Mouse (Mus musculus): ENCODE results near the gene Tctex1d4. TPM values are rescaled to one million over a fixed set of nuclear protein-coding genes. Genes with fewer than 3 reads are reported as not detected.

The Tctex1d4 gene
- not detected in 2 replicates for total RNA-seq (2014; rRNA removed; ENCODE audit: low replicate concordance)
- 1.3 TPM in 1 of 2 replicates, not detected in the other for polyA plus RNA-seq (2015; fragmentation: Nextera tagmentation; extraction: Ambion mirVana)

GRCm38 (mm10) chr4:117126675-117127290, at the start of gene Tctex1d4:
TSS of gene Tctex1d4 (plus strand) at chr4:117126794.
- DNase-seq (ENCODE audit: low spot score) (no peak), ATAC-seq (ENCODE audit: insufficient read depth, low read depth) (no peak)
- Histone ChIP-seq H3K27ac (ENCODE audit: low read depth) (peak within 1 kb of the TSS; percentile 97), H3K4me1 (ENCODE audit: control insufficient read depth, insufficient read depth) (0 out of 2 replicates have a peak, but pooled peaks cover 6% of the 10 kb centered on the region), H3K4me2 (ENCODE audit: low read depth, low read length) (peak within 1 kb of the TSS; percentile 31), H3K4me3 (ENCODE audit: low read depth, low read length) (no peak within 1 kb of the TSS), H3K9ac (replicated peaks; ENCODE audit: low read depth, low read length) (peak within 1 kb of the TSS; percentile 31), H3K27me3 (ENCODE audit: control insufficient read depth, insufficient read depth, low read length) (no peaks in the 10 kb centered on the region), H3K36me3 (replicated peaks; ENCODE audit: control insufficient read depth, insufficient read depth, low read length) (0 out of 2 replicates have a peak, but pooled peaks cover 8% of the 10 kb centered on the region), H3K9me3 (replicated peaks; ENCODE audit: control insufficient read depth, low read length) (no peaks in the 10 kb centered on the region)
- TF ChIP-seq EP300 (IDR thresholded peaks at IDR 0.05; ENCODE audit: low read depth) (no peak), CTCF (IDR thresholded peaks at IDR 0.05; ENCODE audit: low read depth) (no peak)
- 72% methylated on average over 9 of the region's 9 CpGs for WGBS

GRCm38 (mm10) chr4:117087948-117088640, 38.5 kb upstream of the Tctex1d4 start:
- DNase-seq (ENCODE audit: low spot score) (no peak), ATAC-seq (ENCODE audit: insufficient read depth, low read depth) (no peak)
- Histone ChIP-seq H3K4me1 (ENCODE audit: control insufficient read depth, insufficient read depth) (no peaks in the 10 kb centered on the region), H3K27ac (ENCODE audit: low read depth) (no peak overlapping the region), H3K4me2 (ENCODE audit: low read depth, low read length) (no peak overlapping the region), H3K9ac (replicated peaks; ENCODE audit: low read depth, low read length) (no peak overlapping the region), H3K27me3 (ENCODE audit: control insufficient read depth, insufficient read depth, low read length) (no peaks in the 10 kb centered on the region), H3K4me3 (ENCODE audit: low read depth, low read length) (no peak overlapping the region), H3K9me3 (replicated peaks; ENCODE audit: control insufficient read depth, low read length) (no peaks in the 10 kb centered on the region), H3K36me3 (replicated peaks; ENCODE audit: control insufficient read depth, insufficient read depth, low read length) (peaks cover 17% of the 10 kb centered on the region; the same call in 1 of the 2 replicates)
- TF ChIP-seq CTCF (IDR thresholded peaks at IDR 0.05; ENCODE audit: low read depth) (no peak), EP300 (IDR thresholded peaks at IDR 0.05; ENCODE audit: low read depth) (no peak)
- WGBS, result 69% methylated on average over 7 of the region's 7 CpGs

- Histone ChIP-seq H3K36me3 (replicated peaks; ENCODE audit: control insufficient read depth, insufficient read depth, low read length) (peaks cover 17% of the 10 kb centered on the region; the same call in 1 of the 2 replicates), H3K4me1 (ENCODE audit: control insufficient read depth, insufficient read depth) (0 out of 2 replicates have a peak, but pooled peaks cover 3% of the 10 kb centered on the region), H3K27me3 (ENCODE audit: control insufficient read depth, insufficient read depth, low read length) (peaks cover 3% of the 10 kb centered on the region; the same call in 1 of the 2 replicates), H3K4me3 (ENCODE audit: low read depth, low read length) (no peak overlapping the region), H3K9ac (replicated peaks; ENCODE audit: low read depth, low read length) (no peak overlapping the region), H3K9me3 (replicated peaks; ENCODE audit: control insufficient read depth, low read length) (no peaks in the 10 kb centered on the region), H3K27ac (ENCODE audit: low read depth) (no peak overlapping the region), H3K4me2 (ENCODE audit: low read depth, low read length) (no peak overlapping the region)
- ATAC-seq (ENCODE audit: insufficient read depth, low read depth) (no peak), DNase-seq (ENCODE audit: low spot score) (no peak)
- 75% methylated on average over 7 of the region's 7 CpGs for WGBS
- TF ChIP-seq EP300 (IDR thresholded peaks at IDR 0.05; ENCODE audit: low read depth), result no peak
- no peak for TF ChIP-seq CTCF (IDR thresholded peaks at IDR 0.05; ENCODE audit: low read depth)
These were observed 36.0 kb upstream of the Tctex1d4 start for GRCm38 (mm10) chr4:117090586-117090985.

- H3K9ac ChIP-seq (replicated peaks; ENCODE audit: low read depth, low read length), result no peak overlapping the region
- H3K27me3 ChIP-seq (ENCODE audit: control insufficient read depth, insufficient read depth, low read length), result peaks cover 6% of the 10 kb centered on the region; the same call in 1 of the 2 replicates
- H3K36me3 ChIP-seq (replicated peaks; ENCODE audit: control insufficient read depth, insufficient read depth, low read length), result no peaks in the 10 kb centered on the region
- peaks cover 11% of the 10 kb centered on the region; the same call in 1 of the 2 replicates for H3K4me1 ChIP-seq (ENCODE audit: control insufficient read depth, insufficient read depth)
- no peak overlapping the region for H3K4me3 ChIP-seq (ENCODE audit: low read depth, low read length)
- TF ChIP-seq EP300 (IDR thresholded peaks at IDR 0.05; ENCODE audit: low read depth) (no peak), CTCF (IDR thresholded peaks at IDR 0.05; ENCODE audit: low read depth) (no peak)
- no peak overlapping the region for H3K27ac ChIP-seq (ENCODE audit: low read depth)
- no peaks in the 10 kb centered on the region for H3K9me3 ChIP-seq (replicated peaks; ENCODE audit: control insufficient read depth, low read length)
- WGBS, result 69% methylated on average over 3 of the region's 3 CpGs
- ATAC-seq (ENCODE audit: insufficient read depth, low read depth) (no peak), DNase-seq (ENCODE audit: low spot score) (no peak)
- H3K4me2 ChIP-seq (ENCODE audit: low read depth, low read length), result no peak overlapping the region; the same call in 1 of the 2 replicates
These were observed 31.8 kb upstream of the Tctex1d4 start for GRCm38 (mm10) chr4:117094626-117095361.

All from heart, postnatal 0 days (tissue).